Mouse (Mus musculus): Measurements from ENCODE around the gene Nek4. TPM values are rescaled to one million over a fixed set of nuclear protein-coding genes. Genes with fewer than 3 reads are reported as not detected.

The Nek4 gene
- polyA plus RNA-seq, 1 experiment from 2014 or later, result 8.4 TPM

DNA sequence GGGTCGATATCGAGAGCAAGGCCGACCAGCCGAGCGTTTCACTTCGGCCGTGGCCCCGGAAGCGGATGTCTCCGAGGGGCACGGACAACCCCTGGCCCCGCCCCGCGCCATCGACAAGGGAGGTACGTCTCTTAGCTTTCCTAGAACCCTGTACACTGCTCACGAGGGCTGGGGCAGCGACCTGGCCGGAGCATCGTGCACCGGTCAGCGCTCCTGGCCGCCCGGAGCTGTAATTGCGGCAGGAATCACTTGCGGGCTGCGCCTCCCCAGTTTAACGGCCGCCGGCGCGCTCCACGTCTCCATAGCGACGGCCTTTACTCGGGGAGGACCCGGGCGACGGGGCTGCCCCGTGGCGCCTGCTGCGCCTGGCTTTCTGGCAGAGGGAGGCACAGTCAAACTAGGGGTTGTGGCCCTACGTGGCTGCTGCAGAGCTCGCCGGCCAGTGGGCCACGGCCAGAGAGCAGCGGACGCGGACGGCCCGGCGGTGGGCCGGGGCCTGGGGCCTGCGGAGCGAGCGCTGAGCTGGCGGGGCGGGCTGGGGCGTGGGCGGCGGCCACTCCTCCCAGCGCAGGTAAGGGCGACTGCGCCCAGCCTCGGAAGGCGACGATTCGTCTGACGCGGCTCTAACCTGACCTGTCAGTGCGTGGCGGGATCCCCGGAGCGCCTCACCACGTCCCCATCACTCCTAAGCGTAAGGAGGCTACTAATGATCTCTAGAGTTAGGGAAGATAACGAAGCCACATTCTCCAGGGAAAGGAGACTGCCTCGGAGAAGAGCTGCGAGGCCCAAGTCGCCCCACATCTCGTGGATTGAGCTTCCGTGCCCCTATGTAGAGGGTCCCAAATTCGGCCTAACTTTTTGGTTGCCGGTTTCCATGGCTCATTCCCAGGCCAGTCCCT is 50.4 kb downstream of the Nek4 start, which contains the start of the genes Glt8d1 and Spcs1:
Glt8d1 (plus strand) TSS at position 94 of the 899 bp plus-strand sequence.
Spcs1 (minus strand) TSS at position 366 of the 899 bp plus-strand sequence.
- Histone ChIP-seq H3K36me3 (ENCODE audit: control insufficient read depth, insufficient read depth, low read length) (no peaks in the 10 kb centered on the region), H3K9ac (ENCODE audit: low read depth, low read length) (peak within 1 kb of the TSS; percentile 97), H3K4me1 (ENCODE audit: control insufficient read depth, insufficient read depth, low read length) (peaks cover 5% of the 10 kb centered on the region), H3K27ac (ENCODE audit: low read length) (peak within 1 kb of the TSS; percentile 94), H3K9me3 (ENCODE audit: control insufficient read depth, low read length) (no peaks in the 10 kb centered on the region), H3K27me3 (replicated peaks; ENCODE audit: control insufficient read depth, insufficient read depth, low read length) (no peaks in the 10 kb centered on the region), H3K4me3 (ENCODE audit: low read length) (peak within 1 kb of the TSS; percentile 94), H3K4me2 (ENCODE audit: low read depth, low read length) (peak within 1 kb of the TSS; percentile 70)
- peak; percentile 95 for ATAC-seq
- under 1% methylated on average over 84 of the region's 84 CpGs for WGBS

DNA sequence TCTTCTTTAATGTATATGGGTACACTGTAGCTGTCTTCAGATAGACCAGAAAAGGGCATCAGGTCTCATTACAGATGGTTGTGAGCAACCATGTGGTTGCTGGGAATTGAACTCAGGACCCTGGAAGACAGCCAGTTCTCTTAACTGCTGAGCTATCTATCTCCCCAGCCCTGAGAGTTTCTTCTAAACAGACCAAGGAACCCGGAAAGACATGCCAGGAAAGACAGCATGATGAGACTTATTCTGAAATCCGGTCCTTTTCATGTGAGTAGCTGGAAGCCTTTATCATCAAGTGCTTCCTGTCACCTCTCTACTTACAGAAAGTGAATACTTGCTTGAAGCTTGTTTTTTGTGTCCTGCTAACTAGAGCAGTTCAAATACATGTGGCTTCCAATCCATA is 53.4 kb downstream of the Nek4 start:
- no peak overlapping the region for H3K4me3 ChIP-seq (ENCODE audit: low read length)
- 73% methylated on average over 2 of the region's 2 CpGs for WGBS
- H3K9me3 ChIP-seq (ENCODE audit: control insufficient read depth, low read length), result no peaks in the 10 kb centered on the region
- no peak overlapping the region for H3K9ac ChIP-seq (ENCODE audit: low read depth, low read length)
- peaks cover 5% of the 10 kb centered on the region for H3K4me1 ChIP-seq (ENCODE audit: control insufficient read depth, insufficient read depth, low read length)
- no peak for ATAC-seq
- no peak overlapping the region for H3K4me2 ChIP-seq (ENCODE audit: low read depth, low read length)
- no peaks in the 10 kb centered on the region for H3K27me3 ChIP-seq (replicated peaks; ENCODE audit: control insufficient read depth, insufficient read depth, low read length)
- no peak overlapping the region for H3K27ac ChIP-seq (ENCODE audit: low read length)
- no peaks in the 10 kb centered on the region for H3K36me3 ChIP-seq (ENCODE audit: control insufficient read depth, insufficient read depth, low read length)

DNA sequence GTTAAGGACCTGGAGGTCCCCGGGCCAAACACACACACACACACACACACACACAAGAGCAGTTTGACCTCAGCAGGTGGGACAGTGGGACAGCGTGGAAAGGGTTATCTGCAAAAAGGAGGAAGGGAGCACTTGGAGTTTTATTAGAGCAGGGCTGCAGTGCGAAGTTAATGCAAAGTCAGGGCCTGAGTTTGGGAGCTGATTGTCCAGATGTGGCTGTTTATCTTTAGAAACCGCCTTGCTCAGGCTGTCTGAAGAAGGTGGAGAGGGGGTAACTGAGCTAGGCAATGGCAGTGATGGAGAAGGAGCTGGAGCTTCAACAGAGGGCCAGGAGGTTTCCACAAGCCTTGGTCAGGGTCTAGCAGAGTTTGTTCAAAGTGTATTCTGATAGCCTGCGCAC is 55.6 kb downstream of the Nek4 start:
- Histone ChIP-seq H3K4me1 (ENCODE audit: control insufficient read depth, insufficient read depth, low read length) (peaks cover 5% of the 10 kb centered on the region), H3K9me3 (ENCODE audit: control insufficient read depth, low read length) (no peaks in the 10 kb centered on the region), H3K36me3 (ENCODE audit: control insufficient read depth, insufficient read depth, low read length) (peaks cover 7% of the 10 kb centered on the region; the same call in 1 of the 2 replicates), H3K27ac (ENCODE audit: low read length) (no peak overlapping the region), H3K9ac (ENCODE audit: low read depth, low read length) (no peak overlapping the region), H3K4me2 (ENCODE audit: low read depth, low read length) (no peak overlapping the region), H3K27me3 (replicated peaks; ENCODE audit: control insufficient read depth, insufficient read depth, low read length) (no peaks in the 10 kb centered on the region), H3K4me3 (ENCODE audit: low read length) (no peak overlapping the region)
- no peak for ATAC-seq
- 65% methylated on average over 5 of the region's 5 CpGs for WGBS

- H3K9ac ChIP-seq (ENCODE audit: low read depth, low read length), result no peak overlapping the region
- H3K27ac ChIP-seq (ENCODE audit: low read length), result no peak overlapping the region
- WGBS, result 92% methylated on average over 3 of the region's 3 CpGs
- H3K4me3 ChIP-seq (ENCODE audit: low read length), result no peak overlapping the region
- H3K4me1 ChIP-seq (ENCODE audit: control insufficient read depth, insufficient read depth, low read length), result peaks cover 4% of the 10 kb centered on the region; the same call in 1 of the 2 replicates
- H3K9me3 ChIP-seq (ENCODE audit: control insufficient read depth, low read length), result no peaks in the 10 kb centered on the region
- no peak for ATAC-seq
- H3K27me3 ChIP-seq (replicated peaks; ENCODE audit: control insufficient read depth, insufficient read depth, low read length), result no peaks in the 10 kb centered on the region
- no peak overlapping the region for H3K4me2 ChIP-seq (ENCODE audit: low read depth, low read length)
- H3K36me3 ChIP-seq (ENCODE audit: control insufficient read depth, insufficient read depth, low read length), result peaks cover 34% of the 10 kb centered on the region
Measured at GRCm38 (mm10) chr14:31011588-31011987, 60.4 kb downstream of the Nek4 start.

DNA sequence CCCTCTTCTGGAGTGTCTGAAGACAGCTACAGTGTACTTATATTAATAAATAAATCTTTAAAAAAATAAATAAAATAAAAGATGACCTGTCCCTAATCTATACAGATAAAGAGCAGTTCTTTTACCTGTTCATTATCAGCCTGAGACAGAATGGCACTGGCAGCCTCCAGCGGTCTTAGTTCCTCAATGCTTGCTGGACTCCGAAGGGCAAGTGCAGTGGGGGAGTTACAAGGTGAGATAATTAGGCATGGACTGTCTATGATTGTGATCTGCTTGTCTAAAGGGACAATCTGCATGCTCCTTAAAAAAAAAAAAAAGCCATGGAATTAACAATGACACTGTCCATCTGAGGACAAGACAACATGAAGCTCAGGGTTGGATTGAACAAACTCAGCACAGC is 62.8 kb downstream of the Nek4 start:
- no peak overlapping the region for H3K9ac ChIP-seq (ENCODE audit: low read depth, low read length)
- no peak overlapping the region for H3K4me3 ChIP-seq (ENCODE audit: low read length)
- peaks cover 37% of the 10 kb centered on the region for H3K36me3 ChIP-seq (ENCODE audit: control insufficient read depth, insufficient read depth, low read length)
- no peak overlapping the region for H3K4me2 ChIP-seq (ENCODE audit: low read depth, low read length)
- H3K27me3 ChIP-seq (replicated peaks; ENCODE audit: control insufficient read depth, insufficient read depth, low read length), result no peaks in the 10 kb centered on the region
- H3K27ac ChIP-seq (ENCODE audit: low read length), result no peak overlapping the region
- H3K4me1 ChIP-seq (ENCODE audit: control insufficient read depth, insufficient read depth, low read length), result peaks cover 15% of the 10 kb centered on the region
- WGBS, result 98% methylated on average over 2 of the region's 2 CpGs
- no peak for ATAC-seq
- no peaks in the 10 kb centered on the region for H3K9me3 ChIP-seq (ENCODE audit: control insufficient read depth, low read length)

GRCm38 (mm10) chr14:31016063-31016462 is 64.9 kb downstream of the Nek4 start:
- H3K27ac ChIP-seq (ENCODE audit: low read length), result no peak overlapping the region
- no peak overlapping the region for H3K4me3 ChIP-seq (ENCODE audit: low read length)
- peaks cover 37% of the 10 kb centered on the region for H3K36me3 ChIP-seq (ENCODE audit: control insufficient read depth, insufficient read depth, low read length)
- H3K9me3 ChIP-seq (ENCODE audit: control insufficient read depth, low read length), result no peaks in the 10 kb centered on the region
- no peak overlapping the region for H3K9ac ChIP-seq (ENCODE audit: low read depth, low read length)
- no peaks in the 10 kb centered on the region for H3K27me3 ChIP-seq (replicated peaks; ENCODE audit: control insufficient read depth, insufficient read depth, low read length)
- H3K4me1 ChIP-seq (ENCODE audit: control insufficient read depth, insufficient read depth, low read length), result peaks cover 19% of the 10 kb centered on the region
- no peak for ATAC-seq
- whole genome bisulfite sequencing, result 64% methylated on average over 1 of the region's 1 CpGs
- H3K4me2 ChIP-seq (ENCODE audit: low read depth, low read length), result no peak overlapping the region

- Histone ChIP-seq H3K4me1 (ENCODE audit: control insufficient read depth, insufficient read depth, low read length) (peaks cover 21% of the 10 kb centered on the region), H3K4me2 (ENCODE audit: low read depth, low read length) (peak overlapping the region; percentile 75), H3K9ac (ENCODE audit: low read depth, low read length) (peak overlapping the region; percentile 96), H3K27me3 (replicated peaks; ENCODE audit: control insufficient read depth, insufficient read depth, low read length) (no peaks in the 10 kb centered on the region), H3K4me3 (ENCODE audit: low read length) (peak overlapping the region; percentile 79), H3K27ac (ENCODE audit: low read length) (peak overlapping the region; percentile 15; the same call in 1 of the 2 replicates), H3K36me3 (ENCODE audit: control insufficient read depth, insufficient read depth, low read length) (peaks cover 27% of the 10 kb centered on the region), H3K9me3 (ENCODE audit: control insufficient read depth, low read length) (no peaks in the 10 kb centered on the region)
- ATAC-seq, result no peak
- WGBS, result 1% methylated on average over 2 of the region's 2 CpGs
Measured at GRCm38 (mm10) chr14:31017854-31018253, 66.7 kb downstream of the Nek4 start.

- ATAC-seq, result peak; percentile 91
- peak within 1 kb of the TSS; percentile 75 for H3K4me2 ChIP-seq (ENCODE audit: low read depth, low read length)
- no peaks in the 10 kb centered on the region for H3K27me3 ChIP-seq (replicated peaks; ENCODE audit: control insufficient read depth, insufficient read depth, low read length)
- WGBS, result under 1% methylated on average over 44 of the region's 53 CpGs
- H3K36me3 ChIP-seq (ENCODE audit: control insufficient read depth, insufficient read depth, low read length), result peaks cover 22% of the 10 kb centered on the region
- H3K9me3 ChIP-seq (ENCODE audit: control insufficient read depth, low read length), result no peaks in the 10 kb centered on the region
- H3K9ac ChIP-seq (ENCODE audit: low read depth, low read length), result peak within 1 kb of the TSS; percentile 96
- peak within 1 kb of the TSS; percentile 99 for H3K27ac ChIP-seq (ENCODE audit: low read length)
- H3K4me1 ChIP-seq (ENCODE audit: control insufficient read depth, insufficient read depth, low read length), result peaks cover 21% of the 10 kb centered on the region
- peak within 1 kb of the TSS; percentile 79 for H3K4me3 ChIP-seq (ENCODE audit: low read length)
Measured at GRCm38 (mm10) chr14:31018860-31019291, 67.7 kb downstream of the Nek4 start, which contains the start of the genes Pbrm1 and Gnl3. TSS of gene Pbrm1 (plus strand) at chr14:31019138. TSS of gene Gnl3 (minus strand) at chr14:31019152.

GRCm38 (mm10) chr14:31019331-31020205 is 68.4 kb downstream of the Nek4 start:
- Histone ChIP-seq H3K4me3 (ENCODE audit: low read length) (peak overlapping the region; percentile 79), H3K36me3 (ENCODE audit: control insufficient read depth, insufficient read depth, low read length) (peaks cover 17% of the 10 kb centered on the region; the same call in 1 of the 2 replicates), H3K27me3 (replicated peaks; ENCODE audit: control insufficient read depth, insufficient read depth, low read length) (no peaks in the 10 kb centered on the region), H3K27ac (ENCODE audit: low read length) (peak overlapping the region; percentile 99), H3K9ac (ENCODE audit: low read depth, low read length) (peak overlapping the region; percentile 96), H3K9me3 (ENCODE audit: control insufficient read depth, low read length) (no peaks in the 10 kb centered on the region), H3K4me1 (ENCODE audit: control insufficient read depth, insufficient read depth, low read length) (peaks cover 21% of the 10 kb centered on the region), H3K4me2 (ENCODE audit: low read depth, low read length) (peak overlapping the region; percentile 59)
- peak; percentile 96 for ATAC-seq
- WGBS, result 2% methylated on average over 38 of the region's 56 CpGs

Measured in intestine, embryonic 16.5 days (tissue).